Mouse (Mus musculus): ENCODE measurements at regions not wholly inside any gene's neighbourhood (a gene's known extent, or its start where the extent isn't known, plus 50 kb on each side); places are given as distances from the start of the nearest gene placed in this dataset.

DNA sequence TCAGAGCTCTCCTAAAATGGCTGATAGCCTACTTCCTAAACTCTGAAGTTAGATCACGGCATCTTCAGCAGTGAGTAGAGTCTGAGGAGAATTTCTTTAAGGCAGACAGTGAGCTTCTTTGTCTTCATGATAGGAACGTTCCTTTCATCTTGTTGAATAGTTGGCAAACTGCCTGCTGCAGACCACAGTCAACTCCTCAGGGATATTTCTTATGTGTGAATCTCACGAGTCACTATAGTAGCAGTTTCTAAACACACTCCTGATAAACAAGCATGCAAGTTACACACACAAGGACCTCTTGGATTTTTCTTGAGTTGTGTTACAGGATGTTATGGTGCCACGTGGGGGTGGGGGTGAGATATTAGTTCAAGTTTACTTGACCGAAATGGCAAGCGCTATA, 205.2 kb downstream of the Gm11077 start:
- no peak for ATAC-seq

DNA sequence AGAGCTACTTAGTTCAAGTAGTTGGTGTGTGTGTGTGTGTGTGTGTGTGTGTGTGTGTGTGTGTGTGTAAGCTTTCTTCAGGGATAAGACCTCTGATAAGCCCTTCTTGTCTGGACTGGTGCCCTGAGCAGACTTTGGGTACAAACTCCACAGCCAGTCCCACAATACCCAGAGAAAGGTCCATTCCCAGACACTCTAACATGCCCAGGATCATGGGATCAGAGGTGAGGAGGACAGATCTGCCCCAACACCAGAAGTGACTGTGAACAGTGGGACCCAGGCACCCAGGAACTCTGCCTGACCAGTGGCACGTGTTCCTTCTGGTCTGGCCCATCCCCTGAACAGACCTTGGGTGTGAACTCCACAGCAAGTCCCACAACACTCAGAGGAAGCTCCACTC, 208.9 kb downstream of the Gm11077 start:
- no peak for ATAC-seq

DNA sequence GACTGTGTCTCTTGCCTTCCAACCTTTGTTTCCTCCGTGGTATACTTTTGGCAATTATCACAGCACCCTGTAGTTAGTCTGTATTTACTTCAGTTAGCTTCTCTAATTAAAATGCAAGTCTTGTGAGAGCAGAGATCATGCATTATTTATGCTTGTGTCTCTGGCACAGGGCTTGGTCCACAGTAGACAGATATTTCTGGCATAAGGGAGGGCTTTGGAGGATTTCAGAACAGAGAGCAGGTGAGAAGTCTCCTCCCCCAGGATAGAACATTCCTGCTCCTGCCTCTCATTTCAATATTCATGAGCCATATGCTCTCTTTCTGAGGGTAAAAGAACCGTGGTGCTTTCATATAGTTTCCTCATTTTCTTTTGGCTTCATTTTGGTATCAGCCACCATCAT, 217.6 kb downstream of the Gm11077 start:
- no peak for ATAC-seq

DNA sequence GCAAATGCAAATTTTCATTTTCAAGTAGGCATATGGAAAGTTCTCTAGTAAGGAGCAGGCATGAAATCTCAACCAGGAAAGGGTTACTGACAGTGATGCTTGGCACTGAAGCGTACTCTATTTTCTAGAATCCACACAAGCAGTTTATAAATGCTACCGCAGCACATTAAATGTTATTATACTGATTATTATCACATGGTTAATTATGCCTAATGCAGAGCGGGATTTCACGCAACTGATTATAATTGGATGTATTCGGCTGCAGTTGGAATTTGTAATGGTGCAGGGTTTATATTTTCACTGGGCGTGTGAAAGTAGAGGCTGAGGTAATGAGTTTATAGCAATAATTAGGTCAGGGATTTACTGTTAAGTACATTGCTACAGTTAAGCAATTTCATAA, 221.4 kb downstream of the Gm11077 start:
- no peak for ATAC-seq

DNA sequence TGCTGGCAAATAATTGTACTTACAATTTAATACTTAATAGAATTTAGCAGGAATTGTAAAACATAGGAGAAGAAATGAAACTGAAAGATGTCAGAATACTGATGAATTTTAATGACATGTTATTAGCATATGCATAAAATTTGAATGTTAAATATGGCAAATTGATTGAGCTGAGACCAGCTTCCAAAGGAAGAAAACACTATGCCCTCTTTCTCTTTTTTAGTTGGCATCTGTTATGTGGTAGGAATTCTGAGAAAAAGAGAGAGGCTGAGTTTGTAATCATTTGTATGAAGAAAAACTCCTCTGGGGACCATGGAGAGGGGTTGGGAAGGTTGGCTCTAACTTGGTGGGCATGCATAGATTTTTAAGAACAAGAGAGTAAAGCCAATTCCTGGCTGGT, 224.2 kb downstream of the Gm11077 start:
- no peak for ATAC-seq

DNA sequence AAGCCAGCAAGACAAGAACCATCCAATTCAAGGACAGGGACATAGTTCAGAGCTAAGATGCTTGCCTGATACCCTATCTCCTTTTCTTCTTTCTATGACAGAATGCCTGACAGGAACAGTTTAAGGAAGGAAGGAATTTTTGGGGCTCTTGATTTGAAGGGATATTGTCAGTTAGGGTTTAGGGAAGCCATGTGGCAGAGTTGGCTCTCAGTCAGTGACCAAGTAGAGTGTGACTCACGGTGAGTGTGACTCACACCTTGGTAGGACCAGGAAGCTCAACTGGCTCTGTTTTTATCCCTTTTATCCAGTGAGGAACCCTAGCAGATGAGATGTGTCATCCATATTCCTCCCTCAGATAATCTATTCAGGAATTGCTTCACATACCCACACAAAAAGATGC, 224.6 kb downstream of the Gm11077 start:
- no peak for ATAC-seq

DNA sequence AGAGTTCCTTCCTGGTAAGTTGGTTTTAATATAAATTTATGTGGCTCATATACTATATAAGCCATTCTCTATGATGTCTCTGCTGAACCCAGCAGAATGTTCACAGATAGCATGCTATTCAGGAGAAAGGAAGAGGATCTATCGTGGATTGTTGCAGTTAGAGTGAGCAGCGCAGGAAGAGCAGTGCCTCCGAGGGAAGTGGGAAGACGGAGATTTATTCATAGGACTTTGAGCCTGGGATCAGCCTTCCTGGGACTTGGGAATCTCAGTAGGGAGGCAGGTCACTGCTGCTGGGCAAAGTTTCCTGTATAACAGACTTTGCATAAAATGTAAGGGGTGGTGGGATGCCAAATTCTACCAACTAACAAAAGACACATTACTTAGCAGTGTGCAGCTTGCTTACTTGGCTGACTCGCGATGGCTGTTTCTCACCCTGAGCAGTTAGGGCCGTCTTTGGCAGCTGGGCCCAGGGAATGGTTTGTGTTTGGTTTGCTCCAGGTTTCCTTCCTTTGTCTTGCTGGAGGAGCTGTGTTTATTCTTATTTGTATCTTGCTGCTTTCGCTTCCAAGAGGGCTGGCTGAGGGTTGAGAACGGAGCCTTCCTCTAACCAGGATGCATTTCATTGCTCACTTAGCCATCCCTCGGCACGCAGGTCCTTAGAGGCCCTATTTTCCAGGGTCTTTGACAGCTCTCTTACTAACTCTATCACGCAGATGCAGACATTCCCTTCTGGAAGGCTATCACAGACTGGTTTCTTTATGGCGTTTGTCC, 226.9 kb downstream of the Gm11077 start:
- no peak for ATAC-seq

DNA sequence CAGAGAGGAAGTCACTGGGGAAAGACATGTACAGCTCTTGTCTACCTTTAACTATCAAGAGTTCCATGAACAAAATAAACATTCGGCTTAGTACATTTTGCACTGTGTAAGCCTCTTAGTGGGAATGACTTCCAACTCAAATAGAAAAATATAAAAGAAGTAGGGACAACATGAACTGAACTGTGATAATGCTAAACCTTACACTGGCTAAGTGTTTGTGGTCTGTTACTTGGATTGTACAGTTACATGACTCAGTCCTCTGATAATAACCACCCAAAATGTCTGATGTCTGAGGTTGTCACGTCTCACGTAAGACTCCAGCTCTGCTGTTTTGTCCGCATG, 227.4 kb downstream of the Gm11077 start:
- ATAC-seq = no peak

DNA sequence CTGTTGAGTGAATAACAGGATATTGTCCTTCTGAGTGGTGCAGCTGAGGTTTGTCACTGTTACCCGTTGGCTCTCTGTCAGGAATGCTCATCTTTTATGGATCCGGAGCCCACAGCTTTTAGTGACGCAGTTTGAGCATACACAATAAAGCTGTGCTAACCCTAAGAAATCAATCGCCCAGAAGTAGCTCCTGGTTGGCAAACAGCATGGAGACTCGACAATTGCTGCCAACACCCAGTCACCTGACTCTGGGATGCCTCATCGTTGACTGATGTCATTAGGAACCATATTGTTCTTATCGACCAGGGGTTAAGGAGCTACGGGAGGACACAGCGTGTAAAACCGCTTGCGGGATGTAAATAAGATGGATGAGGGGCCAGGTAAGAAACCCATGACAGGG, 232.9 kb downstream of the Gm11077 start:
- ATAC-seq = no peak

DNA sequence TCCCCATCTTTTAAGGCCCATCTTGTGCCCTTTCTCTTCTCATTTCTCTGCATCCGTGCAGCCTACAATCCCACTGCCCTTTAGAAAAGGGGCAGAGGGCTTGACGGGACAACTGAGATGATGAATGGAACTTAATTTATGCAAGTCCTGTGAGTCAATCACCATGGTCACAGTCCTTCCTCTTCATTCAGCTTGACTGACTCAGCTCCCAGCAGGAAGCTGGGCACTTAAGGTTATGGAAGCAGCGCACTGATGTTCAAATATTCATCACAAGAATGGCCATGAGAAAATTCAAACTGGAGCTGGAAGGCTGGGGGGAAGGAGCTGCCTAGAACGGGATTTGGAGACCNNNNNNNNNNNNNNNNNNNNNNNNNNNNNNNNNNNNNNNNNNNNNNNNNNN, 233.5 kb downstream of the Gm11077 start:
- ATAC-seq = no peak

DNA sequence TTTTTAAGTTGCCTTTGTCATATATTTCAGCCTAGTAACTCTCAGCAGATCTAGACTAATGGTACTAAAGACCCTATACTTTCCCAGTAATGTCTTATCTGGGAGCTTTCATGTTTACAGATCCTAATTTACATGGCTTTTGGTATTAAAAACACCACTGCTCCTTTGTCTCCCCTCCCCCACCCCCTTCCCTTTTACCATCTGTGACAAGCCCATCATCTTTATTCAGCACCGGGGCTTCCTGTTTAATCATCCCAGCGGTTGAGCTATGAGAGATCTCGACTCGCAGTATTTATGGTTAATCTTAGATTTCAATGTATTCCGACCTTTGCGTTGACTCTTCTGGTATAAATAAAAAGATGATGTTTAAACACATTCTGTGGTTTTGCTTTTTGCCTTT, 244.6 kb downstream of the Gm11077 start:
- ATAC-seq = no peak

DNA sequence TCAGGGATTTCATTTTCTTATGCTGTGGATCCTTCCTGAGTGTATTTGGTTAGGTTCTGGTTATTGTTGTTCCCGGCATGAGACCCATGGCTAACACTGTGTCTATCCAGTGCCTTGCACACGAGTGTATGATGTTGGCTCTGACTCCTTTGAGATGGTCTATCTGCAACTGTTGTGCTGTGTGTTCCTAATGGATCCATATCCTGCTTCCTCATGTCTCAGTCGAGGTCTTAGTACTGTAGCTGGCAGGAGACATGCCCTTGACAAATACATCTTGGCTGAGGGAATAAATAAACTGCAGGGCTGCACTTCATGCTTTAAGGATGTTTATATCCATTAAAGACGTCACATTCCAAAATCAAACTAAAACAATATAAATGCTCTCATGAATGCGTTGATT, 247.9 kb downstream of the Gm11077 start:
- ATAC-seq = no peak

DNA sequence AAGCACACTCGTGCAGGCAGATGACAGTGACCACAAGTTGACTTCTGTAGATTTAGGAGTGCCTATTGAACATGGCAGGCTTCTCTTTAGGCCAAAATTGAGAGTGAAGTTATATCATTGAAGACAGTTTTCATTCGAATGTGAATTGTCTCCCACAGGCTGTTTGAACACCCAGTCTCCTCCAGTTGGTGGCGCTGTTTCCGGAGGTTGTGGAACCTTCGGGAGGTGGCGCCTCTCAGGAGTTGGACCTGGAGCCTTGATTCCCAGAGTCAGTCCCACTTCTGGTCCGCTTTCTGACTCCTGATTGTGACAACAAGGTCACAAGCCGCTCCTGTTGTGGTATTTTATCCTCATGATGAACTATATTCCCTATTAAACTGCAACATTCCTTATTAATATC, 254.5 kb downstream of the Gm11077 start:
- ATAC-seq = no peak

DNA sequence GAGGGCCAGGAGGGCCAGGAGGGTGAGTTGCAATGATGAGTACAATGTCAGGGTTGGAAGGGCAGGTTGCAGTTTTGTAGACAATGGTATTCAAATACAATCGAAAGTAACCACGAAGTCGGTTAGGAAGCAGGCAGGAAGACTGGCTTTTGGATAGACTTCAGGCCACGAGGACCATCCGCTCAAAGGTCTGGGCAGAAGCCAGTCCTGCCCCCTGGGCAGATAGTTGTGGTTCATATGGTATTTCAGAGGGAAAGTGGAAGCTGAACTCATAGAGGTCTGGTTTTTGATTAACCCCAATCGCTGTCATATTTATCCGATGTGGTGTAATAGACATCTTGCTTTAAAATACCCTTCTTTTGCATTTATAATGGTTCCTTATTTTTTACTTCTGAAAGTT, 255.2 kb downstream of the Gm11077 start:
- ATAC-seq = no peak

DNA sequence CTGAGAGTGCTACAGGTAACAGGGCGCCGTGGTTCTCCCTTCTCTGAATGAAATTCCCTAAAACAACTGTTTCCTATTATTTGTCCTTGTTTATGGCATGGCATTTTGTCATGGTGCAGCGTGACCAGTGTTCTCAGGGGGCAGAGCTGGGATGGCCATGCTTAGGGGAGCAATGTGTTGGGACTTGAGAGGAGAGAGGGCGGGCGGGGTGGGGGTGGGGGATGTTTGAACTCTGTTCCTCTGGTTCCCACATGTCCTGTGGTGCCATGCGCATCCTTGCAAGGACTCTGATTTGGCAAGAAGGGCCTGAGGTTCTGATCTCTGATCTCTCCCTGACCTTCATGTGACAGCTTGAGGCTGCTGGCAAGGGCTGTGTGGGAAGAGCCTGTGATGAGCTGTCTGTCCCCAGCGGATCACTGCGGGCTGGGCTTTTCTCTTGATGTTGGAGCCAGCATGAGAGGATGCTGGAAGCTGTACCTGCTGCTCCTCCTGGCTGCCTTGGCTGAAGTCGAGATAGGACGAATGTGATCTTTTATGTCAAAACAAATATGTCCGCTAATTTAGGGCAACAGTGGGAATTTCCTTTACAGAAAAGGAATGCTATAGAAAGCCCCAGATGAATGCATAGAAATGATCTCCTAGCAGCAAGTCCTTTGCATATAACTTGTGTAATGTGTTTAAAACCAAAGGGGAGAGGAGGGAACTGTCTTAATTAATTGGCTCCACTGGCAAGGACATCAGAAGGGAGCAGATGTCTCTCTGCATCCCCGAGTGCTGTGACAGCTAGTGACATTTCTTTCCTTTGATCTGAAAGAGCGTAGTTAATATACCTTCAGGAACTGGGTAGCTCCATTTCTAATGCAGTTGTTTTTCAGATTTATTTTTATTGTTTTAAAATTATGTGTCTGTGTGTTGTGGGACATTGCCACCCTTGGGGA, 255.2 kb upstream of the Pde3a start:
- ATAC-seq = no peak

DNA sequence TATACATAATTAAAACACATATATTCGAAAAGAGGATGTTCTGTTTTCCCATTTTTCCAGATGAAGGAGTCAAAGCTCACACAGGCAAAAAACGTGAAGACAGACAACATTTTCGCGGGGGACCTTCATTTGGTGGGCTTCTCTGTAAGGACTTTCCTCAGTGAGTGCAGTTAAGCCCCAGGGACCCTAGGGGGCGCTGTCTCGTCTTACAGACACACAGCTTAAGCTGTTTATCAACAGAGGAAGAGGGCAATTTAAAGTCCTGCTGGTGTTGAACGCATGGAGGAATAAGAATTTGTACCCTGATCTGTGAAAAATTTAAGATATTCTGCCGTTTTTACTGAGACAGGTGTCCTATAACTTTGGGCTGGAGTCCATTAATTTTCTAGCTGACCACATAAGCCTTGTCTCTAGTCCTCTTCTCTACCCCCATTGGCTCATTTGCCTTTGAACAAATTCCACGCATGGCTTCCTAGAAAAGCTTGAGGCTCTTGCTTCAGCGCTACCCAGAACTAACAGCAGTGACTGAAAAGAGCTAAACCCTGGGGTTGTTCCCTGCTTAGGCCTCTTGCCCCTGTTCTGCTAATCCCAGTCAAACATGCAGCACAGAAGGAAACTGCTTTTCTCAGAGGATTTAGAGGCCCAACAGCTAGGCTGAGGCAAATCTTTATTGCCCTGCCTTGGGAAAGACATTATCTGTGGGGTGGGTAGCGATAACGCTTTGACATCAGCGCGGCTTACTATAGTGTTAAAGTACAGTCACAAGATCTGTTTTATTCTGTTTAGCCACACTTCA, 253.5 kb upstream of the Pde3a start:
- no peak for ATAC-seq

DNA sequence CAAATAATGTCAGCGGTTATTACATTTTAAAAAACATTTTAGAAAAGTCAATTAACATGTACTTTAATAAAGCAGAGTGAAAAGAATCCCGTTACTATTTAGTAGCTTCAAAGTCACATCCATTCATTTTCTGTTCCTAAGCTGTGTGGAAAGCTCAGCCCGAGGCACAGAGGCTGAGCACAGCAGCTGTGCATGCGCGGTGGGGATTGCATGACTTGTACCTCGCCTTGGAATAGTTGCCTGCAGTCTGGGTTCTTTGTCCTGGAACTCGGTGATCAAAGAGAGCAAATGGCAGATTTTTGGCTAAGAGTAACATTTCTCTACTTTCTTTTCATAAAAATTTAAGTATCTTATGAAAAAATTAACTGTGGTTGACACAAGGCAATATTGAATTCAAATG, 251.0 kb upstream of the Pde3a start:
- no peak for ATAC-seq

DNA sequence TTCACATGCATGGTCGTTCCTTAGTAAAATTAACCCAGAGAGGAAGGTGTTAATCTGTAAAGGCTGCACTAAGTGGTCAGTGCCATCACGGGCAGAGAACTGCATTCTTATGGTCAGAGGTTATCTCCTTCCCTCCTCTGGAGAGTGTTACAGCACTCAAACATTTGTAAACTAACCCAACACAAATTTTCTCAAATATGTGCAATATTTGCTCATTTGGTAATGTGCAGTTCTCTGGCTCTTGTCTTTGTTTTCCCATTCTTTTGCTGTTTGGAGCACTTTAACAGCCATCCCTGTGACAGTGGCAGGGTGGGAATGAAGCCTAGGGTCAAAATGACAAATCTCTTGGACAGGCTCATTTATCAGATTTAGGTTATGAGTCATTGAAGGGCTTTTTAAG, 248.5 kb upstream of the Pde3a start:
- no peak for ATAC-seq

DNA sequence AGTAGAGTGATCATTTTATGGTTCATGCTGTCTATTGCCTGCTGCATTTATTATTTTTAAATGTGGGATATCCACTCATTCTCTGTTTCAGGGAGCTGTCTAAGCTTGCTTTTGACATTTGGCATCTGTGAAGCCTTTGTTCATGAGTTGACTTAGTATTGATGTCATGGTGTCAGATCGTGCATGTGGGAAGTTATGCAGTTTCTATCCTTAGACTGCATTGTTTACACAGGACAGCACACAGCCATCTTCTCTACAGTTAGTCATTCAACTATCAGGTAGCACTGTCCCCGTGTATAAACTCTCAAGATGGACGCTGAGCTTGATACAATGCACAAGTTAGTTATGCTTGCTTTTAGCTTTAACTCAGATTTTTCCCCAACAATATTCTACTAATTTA, 247.8 kb upstream of the Pde3a start:
- no peak for ATAC-seq

DNA sequence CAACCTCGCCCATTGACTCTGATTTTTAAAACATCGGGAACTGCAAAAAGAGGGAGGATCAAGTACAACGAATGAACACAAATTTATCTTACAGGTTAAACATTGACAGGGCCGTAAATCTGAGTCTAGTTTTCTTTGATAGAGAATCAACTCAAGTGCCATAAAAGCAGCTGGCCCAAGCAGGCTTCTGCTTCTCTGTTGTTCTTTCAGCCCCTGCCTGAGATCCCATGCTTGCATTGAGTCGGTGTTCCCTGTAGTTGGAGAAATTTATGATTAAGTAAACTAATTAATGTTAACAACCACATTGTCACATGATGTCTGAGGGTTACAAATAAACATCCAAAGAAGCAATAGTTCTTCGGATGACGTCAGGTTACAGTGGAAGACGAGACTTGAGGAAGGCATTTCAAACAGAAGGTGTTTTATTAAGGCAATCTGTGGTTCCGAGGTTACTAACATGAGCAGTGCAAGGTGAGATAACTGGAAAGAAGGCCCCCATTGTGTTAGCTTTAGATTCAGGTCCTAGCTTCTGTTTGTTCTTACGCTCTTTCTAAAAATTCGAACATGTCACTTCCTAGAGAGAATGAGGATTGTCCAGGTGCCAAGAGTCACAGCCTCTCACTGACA, 233.9 kb upstream of the Pde3a start:
- ATAC-seq = no peak

DNA sequence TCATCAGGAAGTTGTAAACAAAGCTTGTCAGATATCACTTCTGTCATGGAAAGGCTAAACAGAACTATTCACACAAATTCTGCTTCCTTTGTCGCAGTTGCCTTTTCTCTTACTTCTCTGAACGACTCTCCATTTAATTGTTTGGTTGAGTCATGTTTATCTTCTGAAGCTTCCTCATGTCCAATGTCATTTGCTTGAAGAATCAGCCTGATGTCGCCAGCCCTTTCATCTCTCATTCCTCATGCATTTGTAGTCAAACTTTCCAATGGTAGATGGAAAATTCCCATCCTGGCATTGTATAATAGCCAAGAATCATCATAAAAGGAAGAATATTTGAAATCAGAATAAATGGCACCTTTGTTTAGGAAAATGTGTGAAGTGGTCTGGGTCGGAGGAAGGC, 225.6 kb upstream of the Pde3a start:
- ATAC-seq = no peak

DNA sequence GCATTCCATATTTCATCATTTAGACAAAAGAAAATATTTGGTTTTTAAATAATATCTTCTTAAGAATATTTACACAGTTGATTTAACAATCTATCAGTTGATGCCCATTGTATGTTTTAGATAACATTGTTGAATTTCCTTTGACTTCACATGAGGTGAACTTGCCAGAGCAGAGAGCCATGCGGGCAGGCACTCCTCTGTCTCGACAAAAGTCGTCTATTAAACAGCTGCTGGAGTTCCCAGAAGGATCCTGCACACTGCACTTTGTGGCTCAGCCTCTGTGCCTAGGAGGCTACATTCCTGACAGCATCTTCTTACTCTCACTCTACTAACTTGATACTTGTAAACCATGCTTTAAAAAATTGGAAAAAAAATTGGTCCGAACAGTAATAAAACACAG, 221.7 kb upstream of the Pde3a start:
- no peak for ATAC-seq

DNA sequence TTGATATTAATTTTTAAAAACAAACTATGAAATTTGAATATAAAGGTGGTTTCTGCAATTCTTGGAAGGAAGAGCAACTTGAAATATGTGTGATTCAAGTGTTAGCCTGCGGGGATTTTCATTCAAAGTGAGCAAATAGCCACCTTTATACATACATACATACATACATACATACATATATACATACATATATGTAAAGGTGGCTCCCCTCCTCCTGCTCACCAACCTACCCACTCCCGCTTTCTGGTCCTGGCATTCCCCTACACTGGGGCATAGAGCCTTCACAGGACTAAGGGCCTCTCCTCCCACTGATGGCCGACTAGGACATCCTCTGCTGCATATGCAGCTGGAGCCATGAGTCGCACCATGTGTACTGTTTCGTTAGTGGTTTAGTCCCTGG, 221.3 kb upstream of the Pde3a start:
- no peak for ATAC-seq
